Mouse (Mus musculus) embryonic fibroblast, embryonic 13.5 days (primary cell): ENCODE data around the gene Rars2.

Experiments
- CTCF ChIP-seq: IDR thresholded peaks from 2 replicates; pipeline ENCODE4 v1.5.1; 2011; ENCODE audit warnings: mild to moderate bottlenecking, control low read depth, low read length, moderate library complexity, borderline replicate concordance; ENCODE audit not compliant: insufficient read depth
- POLR2A ChIP-seq: IDR thresholded peaks from 2 replicates; pipeline ENCODE4 v1.6.1; 2011; ENCODE audit warnings: low read depth, mild to moderate bottlenecking, control low read depth, low read length, moderate library complexity

- no peak for TF ChIP-seq CTCF
- TF ChIP-seq POLR2A = no peak
Observed at GRCm38 (mm10) chr4:34708127-34708526, 93.4 kb downstream of the Rars2 start.
